Mouse (Mus musculus) embryonic fibroblast, embryonic 13.5 days (primary cell): Measurements from ENCODE around the gene Arvcf.

Experiments used
- CTCF ChIP-seq: IDR thresholded peaks from 2 replicates; pipeline ENCODE4 v1.5.1; 2011; ENCODE audit warnings: mild to moderate bottlenecking, control low read depth, low read length, moderate library complexity, borderline replicate concordance; ENCODE audit not compliant: insufficient read depth
- POLR2A ChIP-seq: IDR thresholded peaks from 2 replicates; pipeline ENCODE4 v1.6.1; 2011; ENCODE audit warnings: low read depth, mild to moderate bottlenecking, control low read depth, low read length, moderate library complexity

DNA sequence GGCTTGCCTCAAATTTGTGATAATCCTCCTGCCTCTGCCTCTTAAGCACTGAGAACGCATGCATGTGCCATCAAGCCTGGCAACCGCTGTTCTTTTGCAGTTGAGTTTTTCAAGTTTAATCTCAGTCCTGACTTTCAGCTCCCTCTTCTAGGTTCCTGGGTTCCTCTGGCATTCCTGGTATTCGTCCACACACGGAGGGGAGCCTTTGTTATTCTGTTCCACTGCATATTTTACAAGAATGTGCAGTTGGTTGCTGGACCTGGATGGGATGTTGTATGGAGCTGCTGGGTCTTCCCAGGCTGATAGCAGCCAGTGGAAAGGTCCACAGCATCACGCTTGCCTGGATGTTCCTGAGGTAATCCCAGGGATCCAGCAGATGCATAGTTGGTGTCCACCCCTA, 37.4 kb downstream of the Arvcf start:
- TF ChIP-seq POLR2A, result no peak
- TF ChIP-seq CTCF, result no peak
